Mouse (Mus musculus) thymus, adult 2 months (tissue): Measurements from ENCODE around the gene Pyroxd2. TPM values are rescaled to one million over a fixed set of nuclear protein-coding genes. Genes with fewer than 3 reads are reported as not detected.

Experiments used
- DNase-seq: peaks from one replicate; pipeline ENCODE4 v3.0.0; 2021
- H3K27ac ChIP-seq: fragments of 200-500 bp; 2 replicates; pipeline ENCODE4 v1.5.1; 2012; ENCODE audit warnings: low read length, control low read depth; ENCODE audit not compliant: control insufficient read depth, insufficient read depth
- H3K27me3 ChIP-seq: fragments of 200-500 bp; 2 replicates; pipeline ENCODE4 v1.6.1; 2012; ENCODE audit warnings: mild to moderate bottlenecking, low read length, moderate library complexity, mixed read lengths; ENCODE audit not compliant: control insufficient read depth, insufficient read depth
- H3K36me3 ChIP-seq: fragments of 200-500 bp; 2 replicates; pipeline ENCODE4 v1.6.1; 2012; ENCODE audit warnings: mild to moderate bottlenecking, low read length, moderate library complexity; ENCODE audit not compliant: control insufficient read depth, insufficient read depth
- H3K4me1 ChIP-seq: fragments of 200-500 bp; replicated peaks from 2 replicates; pipeline ENCODE4 v1.6.1; 2012; ENCODE audit warnings: low read length; ENCODE audit not compliant: control insufficient read depth, insufficient read depth
- H3K4me3 ChIP-seq: fragments of 200-500 bp; 2 replicates; pipeline ENCODE4 v1.5.1; 2012; ENCODE audit warnings: mild to moderate bottlenecking, low read length, control low read depth, moderate library complexity; ENCODE audit not compliant: control insufficient read depth, insufficient read depth
- CTCF ChIP-seq: fragments of 200-500 bp; IDR thresholded peaks from 2 replicates; pipeline ENCODE4 v1.5.1; 2012; ENCODE audit warnings: mild to moderate bottlenecking, control low read depth, low read length, moderate library complexity, borderline replicate concordance; ENCODE audit not compliant: control insufficient read depth, poor library complexity, insufficient read depth; ENCODE audit errors: extremely low read depth
- POLR2A ChIP-seq: fragments of 200-500 bp; IDR thresholded peaks from 2 replicates; pipeline ENCODE4 v1.6.1; 2012; ENCODE audit warnings: mild to moderate bottlenecking, low read length, control low read depth, moderate library complexity; ENCODE audit not compliant: control insufficient read depth, poor library complexity, insufficient read depth; ENCODE audit errors: extremely low read depth
- WGBS: fragments of 180-500 bp; shearing (Covaris S2); methylation state at CpG from one replicate; pipeline ENCODE4 v1.1.7; 2018; 5-methylcytosine and 5-hydroxymethylcytosine counted together
- polyA plus RNA-seq: library from polyadenylated mRNA; depleted of rRNA; stranded (reverse); fragments of >200 nt; gene quantifications from 2 replicates; pipeline ENCODE4 v1.2.3, GENCODE M21; 2012

Gene Pyroxd2
- polyA plus RNA-seq, 1 experiment: 6.2 TPM

- H3K4me3 ChIP-seq: no peak overlapping the region
- 94% methylated on average over 10 of the region's 10 CpGs for WGBS
- TF ChIP-seq CTCF (no peak), POLR2A (no peak)
- H3K4me1 ChIP-seq: no peaks in the 10 kb centered on the region
- H3K27ac ChIP-seq: no peak overlapping the region
- H3K27me3 ChIP-seq: no peaks in the 10 kb centered on the region
- no peak for DNase-seq
- peaks cover 15% of the 10 kb centered on the region for H3K36me3 ChIP-seq
These were observed 11.8 kb upstream of the Pyroxd2 start for GRCm38 (mm10) chr19:42764398-42764797.

- 52% methylated on average over 6 of the region's 6 CpGs for WGBS
- Histone ChIP-seq H3K4me1 (0 out of 2 replicates have a peak, but pooled peaks cover 8% of the 10 kb centered on the region), H3K4me3 (no peak overlapping the region), H3K27me3 (no peaks in the 10 kb centered on the region), H3K36me3 (no peaks in the 10 kb centered on the region), H3K27ac (no peak overlapping the region)
- no peak for TF ChIP-seq POLR2A
- DNase-seq: no peak
These were observed 4.1 kb upstream of the Pyroxd2 start for GRCm38 (mm10) chr19:42756671-42757070.

GRCm38 (mm10) chr19:42755148-42755870, 2.7 kb upstream of the Pyroxd2 start:
- TF ChIP-seq CTCF: no peak
- TF ChIP-seq POLR2A: no peak
- Histone ChIP-seq H3K4me3 (no peak overlapping the region), H3K27ac (no peak overlapping the region), H3K36me3 (no peaks in the 10 kb centered on the region), H3K27me3 (no peaks in the 10 kb centered on the region), H3K4me1 (0 out of 2 replicates have a peak, but pooled peaks cover 8% of the 10 kb centered on the region)
- DNase-seq: no peak
- WGBS: 59% methylated on average over 15 of the region's 15 CpGs

- TF ChIP-seq CTCF (no peak), POLR2A (no peak)
- H3K4me3 ChIP-seq: no peak overlapping the region
- 20% methylated on average over 11 of the region's 11 CpGs for WGBS
- H3K27me3 ChIP-seq: no peaks in the 10 kb centered on the region
- no peaks in the 10 kb centered on the region for H3K36me3 ChIP-seq
- no peak overlapping the region for H3K27ac ChIP-seq
- DNase-seq: no peak
- H3K4me1 ChIP-seq: 0 out of 2 replicates have a peak, but pooled peaks cover 8% of the 10 kb centered on the region
These were observed 754 bp upstream of the Pyroxd2 start for GRCm38 (mm10) chr19:42753141-42753917.

GRCm38 (mm10) chr19:42750196-42750595, 2.4 kb downstream of the Pyroxd2 start:
- Histone ChIP-seq H3K27me3 (no peaks in the 10 kb centered on the region), H3K4me3 (no peak overlapping the region), H3K36me3 (no peaks in the 10 kb centered on the region), H3K27ac (no peak overlapping the region), H3K4me1 (0 out of 2 replicates have a peak, but pooled peaks cover 5% of the 10 kb centered on the region)
- TF ChIP-seq CTCF (no peak), POLR2A (no peak)
- 91% methylated on average over 11 of the region's 11 CpGs for WGBS
- no peak for DNase-seq

- no peak for DNase-seq
- WGBS: 94% methylated on average over 8 of the region's 8 CpGs
- TF ChIP-seq CTCF (no peak), POLR2A (no peak)
These were observed 5.9 kb downstream of the Pyroxd2 start for GRCm38 (mm10) chr19:42746702-42747101.

More at GRCm38 (mm10) chr19:42746702-42747101, 5.9 kb downstream of the Pyroxd2 start:
- no peak overlapping the region for H3K4me3 ChIP-seq
- H3K27me3 ChIP-seq: no peaks in the 10 kb centered on the region
- H3K27ac ChIP-seq: no peak overlapping the region
- no peaks in the 10 kb centered on the region for H3K36me3 ChIP-seq
- no peaks in the 10 kb centered on the region for H3K4me1 ChIP-seq
